Mouse (Mus musculus) fat pad, adult 2 months (tissue): Measurements from ENCODE around the gene Gsn.

ENCODE experiments used
- DNase-seq: peaks from one replicate; pipeline ENCODE4 v3.0.0-alpha.2; 2011; ENCODE audit warnings: low read depth, low spot score; ENCODE audit errors: extremely low read depth

Gene Gsn

GRCm38 (mm10) chr2:35277686-35278085, 21.5 kb downstream of the Gsn start:
- no peak for DNase-seq

DNA sequence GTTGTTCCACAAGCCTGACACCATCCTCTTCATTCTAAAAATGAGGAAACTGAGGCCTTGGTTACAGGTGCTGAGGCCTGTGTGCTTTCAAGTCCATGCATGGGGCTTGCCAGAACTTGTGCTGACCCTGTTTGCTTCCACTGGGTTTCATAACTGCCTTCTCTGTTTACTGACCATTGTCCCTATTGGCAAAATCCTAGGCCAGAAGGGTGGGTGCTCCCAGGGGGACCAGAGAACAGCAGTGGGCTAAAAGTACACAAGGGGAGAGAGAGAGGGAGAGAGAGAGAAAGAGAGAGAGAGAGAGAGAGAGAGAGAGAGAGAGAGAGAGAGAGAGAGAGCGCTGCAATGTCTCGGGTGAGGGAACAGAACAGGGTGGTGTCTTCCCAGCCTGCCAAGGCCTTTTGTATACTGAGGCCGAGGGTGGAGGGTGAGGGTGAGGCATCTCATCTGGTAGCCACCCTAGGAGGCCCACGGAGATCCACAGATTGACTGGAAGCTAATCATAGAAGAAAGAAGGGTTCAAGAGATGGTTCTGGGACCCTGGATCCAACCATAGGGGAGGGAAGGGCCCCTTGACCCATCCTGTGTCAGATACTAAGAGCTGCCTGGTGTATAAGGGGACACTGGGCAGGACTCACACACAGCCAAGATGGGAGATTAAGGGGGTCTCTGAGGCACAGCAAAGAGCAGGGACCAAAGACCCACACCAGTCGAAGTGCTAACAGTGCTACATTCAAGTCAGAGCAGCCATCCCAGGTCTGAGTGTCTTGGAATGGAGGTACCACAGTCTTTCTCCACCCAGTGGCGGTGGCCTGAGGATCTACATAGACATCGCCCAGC, 22.4 kb downstream of the Gsn start:
- no peak for DNase-seq

- no peak for DNase-seq
Observed at GRCm38 (mm10) chr2:35280001-35280400, 23.8 kb downstream of the Gsn start.

DNA sequence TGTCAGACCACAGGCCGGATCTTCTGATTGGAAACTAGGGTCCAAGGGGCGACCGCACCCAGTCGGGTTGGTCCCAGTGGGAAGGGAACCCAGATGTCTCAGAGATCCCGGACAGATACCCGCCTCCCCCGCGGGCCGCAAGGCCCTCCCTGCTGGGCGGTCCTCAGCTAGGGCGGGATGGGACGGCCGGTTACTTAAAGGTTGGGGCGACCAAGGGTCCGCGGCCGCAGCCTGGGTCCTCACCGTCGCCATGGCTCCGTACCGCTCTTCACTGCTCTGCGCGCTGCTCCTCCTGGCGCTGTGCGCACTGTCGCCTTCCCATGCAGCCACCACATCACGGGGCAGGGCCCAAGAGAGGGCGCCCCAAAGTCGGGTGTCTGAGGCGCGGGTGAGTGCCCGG, 26.0 kb downstream of the Gsn start:
- no peak for DNase-seq

- no peak for DNase-seq
Observed at GRCm38 (mm10) chr2:35283997-35284396, 27.8 kb downstream of the Gsn start.

GRCm38 (mm10) chr2:35285209-35285608, 29.0 kb downstream of the Gsn start:
- no peak for DNase-seq

- no peak for DNase-seq
Observed at GRCm38 (mm10) chr2:35287017-35287620, 30.9 kb downstream of the Gsn start.

DNA sequence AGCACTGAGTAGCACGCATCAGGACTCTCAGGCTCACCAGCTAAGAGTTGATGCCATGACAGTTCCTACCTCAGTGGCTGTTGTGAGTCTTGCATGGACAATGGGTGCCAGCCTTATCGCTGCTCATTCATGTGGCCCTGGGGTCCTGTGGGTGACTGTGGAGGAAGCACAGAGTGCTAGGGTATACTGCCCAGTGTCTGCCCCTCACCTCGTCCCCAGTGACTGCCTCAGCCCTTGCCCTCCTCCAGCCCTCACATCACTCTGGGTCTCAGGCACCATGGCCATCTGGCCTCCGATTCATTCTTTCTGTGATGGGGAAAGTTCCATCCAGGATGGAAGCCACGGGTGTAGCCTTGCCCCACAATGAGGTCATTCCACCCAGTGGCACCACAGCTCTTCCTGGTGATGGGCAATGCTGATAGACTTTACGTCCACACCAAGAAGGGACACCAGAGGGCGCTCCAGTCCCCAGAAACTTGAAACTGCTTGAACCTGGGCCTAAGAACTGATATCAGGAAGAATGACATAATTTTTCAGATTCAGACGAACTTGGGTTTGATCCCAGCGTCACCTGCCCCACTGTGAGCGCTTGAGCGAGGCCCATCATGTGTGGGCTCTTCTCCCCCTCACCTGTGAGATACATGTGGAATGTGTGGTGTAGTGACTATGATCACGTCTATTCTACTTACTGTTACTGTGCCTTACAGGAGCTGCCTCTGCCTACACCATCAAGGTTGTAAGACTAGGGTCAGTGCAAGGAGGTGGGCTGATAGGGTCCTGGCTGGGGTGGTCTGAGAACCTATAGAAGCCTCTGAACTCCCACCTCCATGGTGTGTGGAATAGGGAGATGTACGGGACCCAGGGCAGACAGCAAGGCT, 32.8 kb downstream of the Gsn start:
- no peak for DNase-seq

DNA sequence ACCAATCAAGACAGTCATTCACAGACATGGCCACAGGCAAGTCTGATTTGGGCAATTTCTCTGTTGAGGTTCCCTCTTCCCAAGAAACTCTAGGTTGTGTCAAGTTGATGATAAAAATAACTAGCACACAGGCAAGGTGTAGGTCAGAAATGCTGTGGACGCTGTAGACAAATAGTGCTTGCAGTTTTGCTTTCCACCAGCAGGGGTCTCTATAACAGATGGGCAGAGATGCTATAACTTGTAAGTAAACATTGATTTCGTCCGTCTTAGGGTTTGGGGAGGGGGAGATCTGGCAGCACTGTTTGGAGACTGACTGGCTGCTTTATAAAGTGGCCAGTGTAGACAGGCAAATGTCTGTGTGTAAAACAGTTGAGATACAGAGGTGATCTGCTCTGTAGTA, 35.7 kb downstream of the Gsn start:
- DNase-seq: no peak

- no peak for DNase-seq
Observed at GRCm38 (mm10) chr2:35292700-35293099, 36.5 kb downstream of the Gsn start.

- DNase-seq: no peak
Observed at GRCm38 (mm10) chr2:35293291-35293690, 37.1 kb downstream of the Gsn start.

DNA sequence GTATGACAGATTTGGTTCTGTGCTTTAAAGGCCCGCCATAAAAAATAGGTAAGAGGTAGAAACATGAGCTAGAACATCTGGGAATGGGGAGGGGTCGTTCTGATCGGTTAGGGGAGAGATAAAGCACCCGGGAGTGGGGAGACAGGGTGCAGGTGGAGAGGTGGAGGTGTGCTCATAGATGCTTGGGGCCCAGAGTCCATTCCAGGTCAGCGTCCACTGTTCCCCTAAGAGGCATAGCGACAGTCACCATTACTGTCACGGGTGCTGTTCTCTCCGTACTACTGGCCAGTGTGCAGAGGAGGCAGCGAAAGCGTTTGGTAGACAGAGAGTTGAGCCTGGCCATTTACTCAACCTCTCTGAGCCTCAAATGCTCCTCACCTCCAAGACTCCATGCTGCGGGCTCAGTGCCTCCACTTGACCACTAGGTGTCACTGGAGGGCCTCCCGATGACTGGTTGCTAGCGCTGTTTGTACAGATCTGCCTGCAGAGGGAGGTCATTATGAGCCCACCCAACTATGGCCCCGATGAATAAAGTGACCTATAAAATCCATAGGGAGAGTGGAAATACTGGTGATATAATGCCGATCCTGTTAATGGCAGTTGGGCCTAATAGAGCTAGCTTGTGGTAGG, 41.6 kb downstream of the Gsn start:
- DNase-seq: no peak

DNA sequence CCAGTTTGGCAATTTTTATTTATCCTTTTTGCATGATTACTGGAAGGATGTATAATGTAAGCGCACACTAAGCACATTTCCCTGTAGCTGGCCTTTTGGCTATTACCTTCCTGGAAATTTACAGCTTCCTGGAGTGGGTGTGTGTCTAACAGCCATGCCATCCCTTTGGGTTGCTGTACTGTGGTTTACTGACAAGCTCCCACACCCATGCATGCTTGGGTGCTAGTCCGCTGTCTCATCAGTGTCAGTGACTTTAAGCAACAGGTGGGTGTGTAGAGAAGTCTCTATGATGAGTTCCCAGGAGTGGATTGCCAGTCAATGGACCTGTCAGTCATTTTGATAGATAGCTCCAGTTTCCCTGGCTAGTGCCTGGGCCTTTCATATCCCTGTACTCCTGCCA, 43.3 kb downstream of the Gsn start:
- no peak for DNase-seq

- DNase-seq: no peak
Observed at GRCm38 (mm10) chr2:35302049-35302885, 46.1 kb downstream of the Gsn start.

GRCm38 (mm10) chr2:35308166-35308565, 52.0 kb downstream of the Gsn start:
- DNase-seq: no peak

- DNase-seq: no peak
Observed at GRCm38 (mm10) chr2:35309906-35310493, 53.8 kb downstream of the Gsn start.

GRCm38 (mm10) chr2:35314300-35314699, 58.1 kb downstream of the Gsn start:
- no peak for DNase-seq

DNA sequence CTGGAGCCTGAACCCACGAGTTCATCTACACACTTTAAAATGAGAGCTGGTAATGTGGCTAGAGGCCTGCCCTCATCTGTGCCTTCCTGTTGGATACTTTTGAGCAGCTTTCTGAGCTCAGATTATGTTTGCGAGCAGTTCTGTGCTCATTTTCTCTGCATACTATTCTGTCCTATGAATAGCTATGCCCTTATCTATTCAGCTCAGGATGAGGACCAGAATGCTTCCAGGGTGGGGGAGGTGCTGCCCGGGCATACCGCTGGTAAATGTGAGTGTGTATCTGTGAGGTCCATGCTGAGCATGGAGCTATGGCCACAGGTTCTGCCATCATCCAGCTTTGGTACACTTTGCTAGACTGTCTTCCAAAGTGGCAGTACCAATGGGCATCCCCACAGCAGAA, 61.4 kb downstream of the Gsn start:
- DNase-seq: no peak

DNA sequence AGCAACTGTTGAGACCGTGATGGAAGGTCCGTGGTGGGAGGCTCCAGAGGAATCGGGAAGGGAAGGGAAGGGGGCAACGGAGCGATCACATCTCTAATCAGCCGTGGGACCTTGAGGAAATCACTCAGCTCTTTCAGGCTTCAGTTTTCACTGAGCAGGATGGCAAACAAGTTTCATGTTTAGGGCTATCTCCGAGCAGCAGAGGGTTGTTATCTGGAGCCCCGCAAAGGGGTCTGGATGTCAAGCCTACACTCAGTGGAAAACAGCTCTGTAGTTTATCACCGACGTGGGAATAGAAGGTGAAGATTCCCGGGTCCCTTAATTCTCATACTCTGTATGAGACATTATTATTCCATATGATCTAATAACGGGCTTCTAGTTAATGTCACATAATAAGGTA, 62.2 kb downstream of the Gsn start:
- DNase-seq: no peak

GRCm38 (mm10) chr2:35320399-35320798, 64.2 kb downstream of the Gsn start:
- DNase-seq: no peak
